Mouse (Mus musculus): ENCODE measurements around the gene Palm3. TPM values are rescaled to one million over a fixed set of nuclear protein-coding genes. Genes with fewer than 3 reads are reported as not detected.

Gene Palm3
- polyA plus RNA-seq, 1 experiment from 2014 or later = 10.0 TPM

- 93% methylated on average over 5 of the region's 5 CpGs for WGBS
- Histone ChIP-seq H3K27ac (no peak overlapping the region), H3K4me1 (replicated peaks) (peaks cover 23% of the 10 kb centered on the region), H3K27me3 (ENCODE audit: insufficient read depth, poor library complexity, severe bottlenecking) (peaks cover 73% of the 10 kb centered on the region), H3K9me3 (peaks cover 5% of the 10 kb centered on the region; the same call in 1 of the 2 replicates), H3K36me3 (no peaks in the 10 kb centered on the region), H3K4me3 (no peak overlapping the region)
- DNase-seq (ENCODE audit: low spot score) = no peak
Measured at GRCm38 (mm10) chr8:84015833-84016232, 5.4 kb upstream of the Palm3 start.

- 87% methylated on average over 9 of the region's 9 CpGs for WGBS
- H3K27ac ChIP-seq = no peak overlapping the region
- no peak overlapping the region for H3K4me3 ChIP-seq
- H3K4me1 ChIP-seq (replicated peaks) = peaks cover 29% of the 10 kb centered on the region
- no peak for DNase-seq (ENCODE audit: low spot score)
- H3K27me3 ChIP-seq (ENCODE audit: insufficient read depth, poor library complexity, severe bottlenecking) = peaks cover 70% of the 10 kb centered on the region
- H3K9me3 ChIP-seq = peaks cover 5% of the 10 kb centered on the region; the same call in 1 of the 2 replicates
- no peaks in the 10 kb centered on the region for H3K36me3 ChIP-seq
Measured at GRCm38 (mm10) chr8:84019738-84020137, 1.5 kb upstream of the Palm3 start.

GRCm38 (mm10) chr8:84021569-84021968 is 298 bp downstream of the Palm3 start:
- 44% methylated on average over 12 of the region's 12 CpGs for WGBS
- Histone ChIP-seq H3K4me3 (peak overlapping the region; percentile 29), H3K4me1 (replicated peaks) (peaks cover 42% of the 10 kb centered on the region), H3K27me3 (ENCODE audit: insufficient read depth, poor library complexity, severe bottlenecking) (peaks cover 78% of the 10 kb centered on the region), H3K36me3 (no peaks in the 10 kb centered on the region), H3K27ac (peak overlapping the region; percentile 19), H3K9me3 (no peaks in the 10 kb centered on the region)
- no peak for DNase-seq (ENCODE audit: low spot score)

GRCm38 (mm10) chr8:84023085-84023484 is 1.8 kb downstream of the Palm3 start:
- Histone ChIP-seq H3K36me3 (no peaks in the 10 kb centered on the region), H3K9me3 (no peaks in the 10 kb centered on the region), H3K4me1 (replicated peaks) (peaks cover 53% of the 10 kb centered on the region), H3K27ac (no peak overlapping the region), H3K27me3 (ENCODE audit: insufficient read depth, poor library complexity, severe bottlenecking) (peaks cover 88% of the 10 kb centered on the region), H3K4me3 (no peak overlapping the region)
- no peak for DNase-seq (ENCODE audit: low spot score)
- 58% methylated on average over 5 of the region's 5 CpGs for WGBS

- Histone ChIP-seq H3K27me3 (ENCODE audit: insufficient read depth, poor library complexity, severe bottlenecking) (peaks cover 90% of the 10 kb centered on the region), H3K27ac (no peak overlapping the region), H3K9me3 (no peaks in the 10 kb centered on the region), H3K4me1 (replicated peaks) (peaks cover 58% of the 10 kb centered on the region), H3K4me3 (no peak overlapping the region), H3K36me3 (no peaks in the 10 kb centered on the region)
- 67% methylated on average over 1 of the region's 1 CpGs for whole genome bisulfite sequencing
- no peak for DNase-seq (ENCODE audit: low spot score)
Measured at GRCm38 (mm10) chr8:84023631-84024030, 2.4 kb downstream of the Palm3 start.

GRCm38 (mm10) chr8:84024171-84024570 is 2.9 kb downstream of the Palm3 start:
- DNase-seq (ENCODE audit: low spot score) = peak; percentile 76
- no peak overlapping the region for H3K4me3 ChIP-seq
- H3K9me3 ChIP-seq = no peaks in the 10 kb centered on the region
- peaks cover 95% of the 10 kb centered on the region for H3K27me3 ChIP-seq (ENCODE audit: insufficient read depth, poor library complexity, severe bottlenecking)
- 12% methylated on average over 10 of the region's 10 CpGs for WGBS
- no peak overlapping the region for H3K27ac ChIP-seq
- H3K4me1 ChIP-seq (replicated peaks) = peaks cover 58% of the 10 kb centered on the region
- no peaks in the 10 kb centered on the region for H3K36me3 ChIP-seq

GRCm38 (mm10) chr8:84025863-84026262 is 4.6 kb downstream of the Palm3 start:
- Histone ChIP-seq H3K36me3 (no peaks in the 10 kb centered on the region), H3K27me3 (ENCODE audit: insufficient read depth, poor library complexity, severe bottlenecking) (peaks cover 79% of the 10 kb centered on the region), H3K9me3 (no peaks in the 10 kb centered on the region), H3K4me3 (peak overlapping the region; percentile 63), H3K4me1 (replicated peaks) (peaks cover 57% of the 10 kb centered on the region), H3K27ac (peak overlapping the region; percentile 81)
- WGBS = under 1% methylated on average over 41 of the region's 41 CpGs
- peak; percentile 77 for DNase-seq (ENCODE audit: low spot score)

- Histone ChIP-seq H3K36me3 (no peaks in the 10 kb centered on the region), H3K27ac (no peak overlapping the region), H3K9me3 (no peaks in the 10 kb centered on the region), H3K27me3 (ENCODE audit: insufficient read depth, poor library complexity, severe bottlenecking) (peaks cover 63% of the 10 kb centered on the region), H3K4me1 (replicated peaks) (peaks cover 42% of the 10 kb centered on the region), H3K4me3 (no peak overlapping the region)
- no peak for DNase-seq (ENCODE audit: low spot score)
- WGBS = 11% methylated on average over 10 of the region's 10 CpGs
Measured at GRCm38 (mm10) chr8:84027449-84027848, 6.2 kb downstream of the Palm3 start.

GRCm38 (mm10) chr8:84029272-84029671 is 8.0 kb downstream of the Palm3 start:
- H3K27me3 ChIP-seq (ENCODE audit: insufficient read depth, poor library complexity, severe bottlenecking) = peaks cover 59% of the 10 kb centered on the region

GRCm38 (mm10) chr8:84032777-84033176 is 11.5 kb downstream of the Palm3 start:
- Histone ChIP-seq H3K36me3 (no peaks in the 10 kb centered on the region), H3K27me3 (ENCODE audit: insufficient read depth, poor library complexity, severe bottlenecking) (peaks cover 42% of the 10 kb centered on the region), H3K4me1 (replicated peaks) (0 out of 2 replicates have a peak, but pooled peaks cover 6% of the 10 kb centered on the region), H3K27ac (no peak overlapping the region), H3K4me3 (no peak overlapping the region), H3K9me3 (no peaks in the 10 kb centered on the region)
- DNase-seq (ENCODE audit: low spot score) = no peak
- WGBS = 81% methylated on average over 4 of the region's 4 CpGs

More at GRCm38 (mm10) chr8:84029272-84029671, 8.0 kb downstream of the Palm3 start:
- Histone ChIP-seq H3K36me3 (no peaks in the 10 kb centered on the region), H3K9me3 (no peaks in the 10 kb centered on the region), H3K4me3 (no peak overlapping the region), H3K4me1 (replicated peaks) (peaks cover 29% of the 10 kb centered on the region), H3K27ac (no peak overlapping the region)
- WGBS = 89% methylated on average over 5 of the region's 5 CpGs
- no peak for DNase-seq (ENCODE audit: low spot score)

- H3K27me3 ChIP-seq (ENCODE audit: insufficient read depth, poor library complexity, severe bottlenecking) = peaks cover 77% of the 10 kb centered on the region
- 83% methylated on average over 5 of the region's 5 CpGs for WGBS
- H3K36me3 ChIP-seq = no peaks in the 10 kb centered on the region
- no peak overlapping the region for H3K4me3 ChIP-seq
- no peak for DNase-seq (ENCODE audit: low spot score)
- H3K27ac ChIP-seq = no peak overlapping the region
- H3K9me3 ChIP-seq = no peaks in the 10 kb centered on the region
- peaks cover 16% of the 10 kb centered on the region for H3K4me1 ChIP-seq (replicated peaks)
Measured at GRCm38 (mm10) chr8:84038015-84038414, 16.7 kb downstream of the Palm3 start.

GRCm38 (mm10) chr8:84039050-84039449 is 17.8 kb downstream of the Palm3 start:
- Histone ChIP-seq H3K9me3 (no peaks in the 10 kb centered on the region), H3K27me3 (ENCODE audit: insufficient read depth, poor library complexity, severe bottlenecking) (peaks cover 78% of the 10 kb centered on the region), H3K36me3 (no peaks in the 10 kb centered on the region), H3K4me1 (replicated peaks) (peaks cover 19% of the 10 kb centered on the region), H3K4me3 (no peak overlapping the region), H3K27ac (no peak overlapping the region)
- WGBS = 15% methylated on average over 5 of the region's 5 CpGs
- DNase-seq (ENCODE audit: low spot score) = peak; percentile 84

- Histone ChIP-seq H3K36me3 (no peaks in the 10 kb centered on the region), H3K4me1 (replicated peaks) (peaks cover 28% of the 10 kb centered on the region), H3K9me3 (no peaks in the 10 kb centered on the region), H3K4me3 (peak within 1 kb of the TSS; percentile 50), H3K27me3 (ENCODE audit: insufficient read depth, poor library complexity, severe bottlenecking) (peaks cover 93% of the 10 kb centered on the region), H3K27ac (peak within 1 kb of the TSS; percentile 26; the same call in 1 of the 2 replicates)
- WGBS = 4% methylated on average over 40 of the region's 40 CpGs
- DNase-seq (ENCODE audit: low spot score) = peak; percentile 74
Measured at GRCm38 (mm10) chr8:84042066-84042947, 21.0 kb downstream of the Palm3 start, which contains the start of gene Il27ra. Il27ra (minus strand) TSS chr8:84042589.

Data from hindbrain, embryonic 10.5 days (tissue).